Comparison of ENCODE assay signal across 12 mouse cellular contexts in the genomic region with DNA sequence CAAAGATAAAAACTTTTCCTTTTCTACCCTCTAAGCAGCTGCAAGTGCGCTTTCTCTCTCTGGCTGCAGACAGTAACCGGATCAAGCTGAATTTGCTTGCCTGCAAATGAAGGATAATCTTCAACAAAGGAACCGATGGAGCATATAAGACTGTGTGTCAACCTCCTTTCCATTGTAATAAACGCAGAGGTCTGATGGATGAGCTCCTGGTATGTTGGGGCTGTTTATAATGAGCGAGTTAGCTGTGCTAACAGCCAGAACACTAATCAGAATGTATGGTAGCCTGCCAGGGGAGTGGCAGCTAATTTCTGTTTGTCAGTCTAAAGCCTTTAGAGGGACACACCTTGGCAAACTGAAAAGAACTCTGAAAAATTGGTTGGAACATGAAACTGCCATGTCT.
DNase-seq lines count a peak whose midpoint lies in the region; ATAC-seq and TF ChIP-seq lines count a peak whose summit lies in the region.
"Had no signal": no experiment of that assay in that cellular context is flagged by ENCODE, and none has a peak within 500 bp of the region (broad histone marks: within the 10 kb centered on the region; RNA-seq: fewer than 3 reads in every experiment).

No protein-coding gene starts in this region.

- no peak for TF ChIP-seq CTCF in kidney, postnatal 0 days (IDR thresholded peaks at IDR 0.05; ENCODE audit: low read depth)

- no peak overlapping the region for H3K9ac ChIP-seq in kidney, postnatal 0 days (ENCODE audit: low read depth, low read length)
- H3K9ac ChIP-seq in hindbrain, embryonic 14.5 days: no peak overlapping the region

- DNase-seq in kidney, postnatal 0 days (ENCODE audit: low spot score): peak; percentile 74
- no peak for DNase-seq in kidney, adult 9 months
- peak; percentile 39 for DNase-seq in embryo, embryonic 10 days (ENCODE audit: low spot score)
- peak; percentile 50 for DNase-seq in hindbrain, embryonic 14.5 days (ENCODE audit: low spot score)
- DNase-seq in retina, embryonic 14.5 days (ENCODE audit: low spot score): peak; percentile 83
- DNase-seq in gastrocnemius, adult 18-20 months (ENCODE audit: low spot score): no peak
- DNase-seq in heart, adult 9 months (ENCODE audit: low spot score in 2 of 2): no peak
- DNase-seq: thymus, adult 2 months had no signal

- ATAC-seq in kidney, postnatal 0 days (replicated peaks; ENCODE audit: low FRiP score, low read depth): 0 out of 2 replicates have a peak, but pooled peaks have one; percentile 43
- ATAC-seq in hindbrain, embryonic 14.5 days (ENCODE audit: low FRiP score): peak; percentile 85; the same call in 1 of the 2 replicates
- ATAC-seq: inflammation-experienced regulatory T-cells, adult 6 months had no signal

- H3K4me1 ChIP-seq in kidney, postnatal 0 days (replicated peaks; ENCODE audit: insufficient read depth, low read length): no peaks in the 10 kb centered on the region
- H3K4me1 ChIP-seq in hindbrain, embryonic 14.5 days (replicated peaks; ENCODE audit: control insufficient read depth, insufficient read depth, low read length): 0 out of 2 replicates have a peak, but pooled peaks cover 10% of the 10 kb centered on the region
- H3K4me1 ChIP-seq: heart, embryonic 10.5 days had no signal

- H3K4me3 ChIP-seq in kidney, postnatal 0 days (replicated peaks; ENCODE audit: low read depth, low read length): no peak overlapping the region
- no peak overlapping the region for H3K4me3 ChIP-seq in hindbrain, embryonic 14.5 days (replicated peaks; ENCODE audit: low read length)
- H3K4me3 ChIP-seq: heart, embryonic 10.5 days had no signal

- 46% methylated on average over 5 of the region's 5 CpGs for WGBS in kidney, postnatal 0 days
- 10% methylated on average over 5 of the region's 5 CpGs for WGBS in hindbrain, embryonic 14.5 days

- H3K27me3 ChIP-seq in kidney, postnatal 0 days (ENCODE audit: insufficient read depth, low read length): no peaks in the 10 kb centered on the region
- no peaks in the 10 kb centered on the region for H3K27me3 ChIP-seq in hindbrain, embryonic 14.5 days (ENCODE audit: control insufficient read depth, insufficient read depth, low read length)
- H3K27me3 ChIP-seq: CH12.LX had no signal

- H3K4me2 ChIP-seq in kidney, postnatal 0 days (ENCODE audit: low read length): no peak overlapping the region
- no peak overlapping the region for H3K4me2 ChIP-seq in hindbrain, embryonic 14.5 days (replicated peaks)
- H3K4me2 ChIP-seq: liver, embryonic 11.5 days had no signal

- no peaks in the 10 kb centered on the region; the same call in 1 of the 2 replicates for H3K9me3 ChIP-seq in kidney, postnatal 0 days (replicated peaks; ENCODE audit: low read length)
- H3K9me3 ChIP-seq in hindbrain, embryonic 14.5 days (ENCODE audit: control insufficient read depth, low read length): no peaks in the 10 kb centered on the region
- H3K9me3 ChIP-seq: heart, embryonic 10.5 days had no signal

- no peak overlapping the region for H3K27ac ChIP-seq in kidney, postnatal 0 days
- H3K27ac ChIP-seq in hindbrain, embryonic 14.5 days: no peak overlapping the region
- H3K27ac ChIP-seq: heart, embryonic 10.5 days had no signal

- H3K36me3 ChIP-seq in kidney, postnatal 0 days (ENCODE audit: insufficient read depth, low read length): no peaks in the 10 kb centered on the region
- no peaks in the 10 kb centered on the region for H3K36me3 ChIP-seq in hindbrain, embryonic 14.5 days (replicated peaks; ENCODE audit: control insufficient read depth, insufficient read depth)
- H3K36me3 ChIP-seq: heart, embryonic 10.5 days had no signal

Comparison
In these comparisons a context has a peak if more than half of its experiments do, and no peak if none do; other contexts are left out.
1. DNase-seq: peak in kidney, postnatal 0 days (single experiment), embryo, embryonic 10 days (single experiment), hindbrain, embryonic 14.5 days (single experiment) and retina, embryonic 14.5 days (single experiment); none in kidney, adult 9 months (single experiment), gastrocnemius, adult 18-20 months (single experiment) and heart, adult 9 months (0 of 2).